Mouse (Mus musculus): ENCODE measurements around the gene Calhm6. TPM values are rescaled to one million over a fixed set of nuclear protein-coding genes. Genes with fewer than 3 reads are reported as not detected.

Gene Calhm6
- total and polyA plus RNA-seq, 3 experiments: 0.27 TPM; not detected in 2

GRCm38 (mm10) chr10:34090481-34090880 is 37.3 kb downstream of the Calhm6 start:
- no peaks in the 10 kb centered on the region for H3K27me3 ChIP-seq (ENCODE audit: insufficient read depth, low read length)
- ATAC-seq (ENCODE audit: extremely low read depth, insufficient number of reproducible peaks, low FRiP score, poor library complexity, severe bottlenecking): no peak

GRCm38 (mm10) chr10:34089517-34089916 is 38.3 kb downstream of the Calhm6 start:
- Histone ChIP-seq H3K36me3 (replicated peaks) (no peaks in the 10 kb centered on the region), H3K4me1 (ENCODE audit: insufficient read depth, low read depth, low read length) (no peaks in the 10 kb centered on the region), H3K9me3 (replicated peaks) (no peaks in the 10 kb centered on the region), H3K4me3 (ENCODE audit: low read depth, low read length) (no peak overlapping the region), H3K27me3 (ENCODE audit: insufficient read depth, low read length) (no peaks in the 10 kb centered on the region)
- no peak for DNase-seq (ENCODE audit: low spot score)
- no peak for ATAC-seq (ENCODE audit: extremely low read depth, insufficient number of reproducible peaks, low FRiP score, poor library complexity, severe bottlenecking)
- TF ChIP-seq POLR2AphosphoS5 (IDR thresholded peaks at IDR 0.05; ENCODE audit: insufficient replicate concordance, low read depth, low read length) (no peak), CTCF (IDR thresholded peaks at IDR 0.05; ENCODE audit: low read depth, low read length) (no peak), GATA2 (IDR thresholded peaks at IDR 0.05; ENCODE audit: borderline replicate concordance, low read depth, low read length) (no peak), TAL1 (conservative IDR thresholded peaks at IDR 0.05; ENCODE audit: low read depth, low read length) (no peak), GATA1 (IDR thresholded peaks at IDR 0.05; ENCODE audit: borderline replicate concordance, low read length) (no peak)

More at GRCm38 (mm10) chr10:34090481-34090880, 37.3 kb downstream of the Calhm6 start:
- no peak for DNase-seq (ENCODE audit: low spot score)
- TF ChIP-seq GATA2 (IDR thresholded peaks at IDR 0.05; ENCODE audit: borderline replicate concordance, low read depth, low read length) (no peak), TAL1 (conservative IDR thresholded peaks at IDR 0.05; ENCODE audit: low read depth, low read length) (no peak), POLR2AphosphoS5 (IDR thresholded peaks at IDR 0.05; ENCODE audit: insufficient replicate concordance, low read depth, low read length) (no peak)
- no peaks in the 10 kb centered on the region for H3K4me1 ChIP-seq (ENCODE audit: insufficient read depth, low read depth, low read length)
- H3K4me3 ChIP-seq (ENCODE audit: low read depth, low read length): no peak overlapping the region
- no peaks in the 10 kb centered on the region for H3K36me3 ChIP-seq (replicated peaks)
- no peaks in the 10 kb centered on the region for H3K9me3 ChIP-seq (replicated peaks)

GRCm38 (mm10) chr10:34088515-34088914 is 39.3 kb downstream of the Calhm6 start:
- no peaks in the 10 kb centered on the region for H3K4me1 ChIP-seq (ENCODE audit: insufficient read depth, low read depth, low read length)
- DNase-seq (ENCODE audit: low spot score) (no peak), ATAC-seq (ENCODE audit: extremely low read depth, insufficient number of reproducible peaks, low FRiP score, poor library complexity, severe bottlenecking) (no peak)
- H3K9me3 ChIP-seq (replicated peaks): no peaks in the 10 kb centered on the region
- TF ChIP-seq GATA2 (IDR thresholded peaks at IDR 0.05; ENCODE audit: borderline replicate concordance, low read depth, low read length) (no peak), TAL1 (conservative IDR thresholded peaks at IDR 0.05; ENCODE audit: low read depth, low read length) (no peak), POLR2AphosphoS5 (IDR thresholded peaks at IDR 0.05; ENCODE audit: insufficient replicate concordance, low read depth, low read length) (no peak), CTCF (IDR thresholded peaks at IDR 0.05; ENCODE audit: low read depth, low read length) (no peak), GATA1 (IDR thresholded peaks at IDR 0.05; ENCODE audit: borderline replicate concordance, low read length) (no peak)
- H3K4me3 ChIP-seq (ENCODE audit: low read depth, low read length): no peak overlapping the region
- no peaks in the 10 kb centered on the region for H3K27me3 ChIP-seq (ENCODE audit: insufficient read depth, low read length)
- H3K36me3 ChIP-seq (replicated peaks): no peaks in the 10 kb centered on the region

GRCm38 (mm10) chr10:34086514-34086913 is 41.3 kb downstream of the Calhm6 start:
- no peak for ATAC-seq (ENCODE audit: extremely low read depth, insufficient number of reproducible peaks, low FRiP score, poor library complexity, severe bottlenecking)
- Histone ChIP-seq H3K27me3 (ENCODE audit: insufficient read depth, low read length) (no peaks in the 10 kb centered on the region), H3K36me3 (replicated peaks) (no peaks in the 10 kb centered on the region), H3K9me3 (replicated peaks) (no peaks in the 10 kb centered on the region), H3K4me3 (ENCODE audit: low read depth, low read length) (no peak overlapping the region), H3K4me1 (ENCODE audit: insufficient read depth, low read depth, low read length) (no peaks in the 10 kb centered on the region)
- no peak for DNase-seq (ENCODE audit: low spot score)
- no peak for TF ChIP-seq POLR2AphosphoS5 (IDR thresholded peaks at IDR 0.05; ENCODE audit: insufficient replicate concordance, low read depth, low read length)

Other genes starting within 250 kb of the Calhm6 start
- gene Rsph4a, start 222.9 kb downstream of the Calhm6 start, total RNA-seq (2014; fragmentation: Nextera tagmentation): not detected in 2 replicates
- 0.06 and 0.11 TPM in 2 replicates for gene Rsph4a, start 222.9 kb downstream of the Calhm6 start, total RNA-seq (2017)
- not detected in 2 replicates for gene Rsph4a, start 222.9 kb downstream of the Calhm6 start, polyA plus RNA-seq (2012)
- 27.2 and 38.2 TPM in 2 replicates for gene Zup1, start 176.7 kb downstream of the Calhm6 start, total RNA-seq (2014; fragmentation: Nextera tagmentation)
- gene Zup1, start 176.7 kb downstream of the Calhm6 start, total RNA-seq (2017): 20.8 and 24.6 TPM in 2 replicates
- 0.81 and 1.6 TPM in 2 replicates for gene Zup1, start 176.7 kb downstream of the Calhm6 start, polyA plus RNA-seq (2012)
- 250 and 269 TPM in 2 replicates for gene Rwdd1, start 108.4 kb downstream of the Calhm6 start, total RNA-seq (2014; fragmentation: Nextera tagmentation)
- gene Rwdd1, start 108.4 kb downstream of the Calhm6 start, total RNA-seq (2017): 232 and 246 TPM in 2 replicates
- 57.2 and 67.7 TPM in 2 replicates for gene Rwdd1, start 108.4 kb downstream of the Calhm6 start, polyA plus RNA-seq (2012)
- gene Trappc3l, start 90.4 kb downstream of the Calhm6 start, total RNA-seq (2014; fragmentation: Nextera tagmentation): not detected in 2 replicates
- gene Trappc3l, start 90.4 kb downstream of the Calhm6 start, total RNA-seq (2017): not detected in 2 replicates
- not detected in 2 replicates for gene Trappc3l, start 90.4 kb downstream of the Calhm6 start, polyA plus RNA-seq (2012)
- not detected in 2 replicates for gene Calhm4, start 83.7 kb downstream of the Calhm6 start, total RNA-seq (2014; fragmentation: Nextera tagmentation)
- gene Calhm4, start 83.7 kb downstream of the Calhm6 start, total RNA-seq (2017): 0.06 and 0.11 TPM in 2 replicates
- gene Calhm4, start 83.7 kb downstream of the Calhm6 start, polyA plus RNA-seq (2012): not detected in 2 replicates
- gene Calhm5, start 31.5 kb downstream of the Calhm6 start, total RNA-seq (2014; fragmentation: Nextera tagmentation): not detected in 2 replicates
- under 0.01 and 0.05 TPM in 2 replicates for gene Calhm5, start 31.5 kb downstream of the Calhm6 start, total RNA-seq (2017)
- gene Calhm5, start 31.5 kb downstream of the Calhm6 start, polyA plus RNA-seq (2012): not detected in 2 replicates
- gene Dse, start 79.7 kb upstream of the Calhm6 start, total RNA-seq (2014; fragmentation: Nextera tagmentation): not detected in 2 replicates
- gene Dse, start 79.7 kb upstream of the Calhm6 start, total RNA-seq (2017): under 0.01 TPM in 1 of 2 replicates, not detected in the other
- gene Dse, start 79.7 kb upstream of the Calhm6 start, polyA plus RNA-seq (2012): not detected in 2 replicates
- 37.0 and 41.1 TPM in 2 replicates for gene Tspyl1, start 154.2 kb upstream of the Calhm6 start, total RNA-seq (2014; fragmentation: Nextera tagmentation)
- 40.9 and 43.5 TPM in 2 replicates for gene Tspyl1, start 154.2 kb upstream of the Calhm6 start, total RNA-seq (2017)
- gene Tspyl1, start 154.2 kb upstream of the Calhm6 start, polyA plus RNA-seq (2012): 19.6 and 20.6 TPM in 2 replicates
- gene Tspyl4, start 169.5 kb upstream of the Calhm6 start, total RNA-seq (2014; fragmentation: Nextera tagmentation): 0.53 and 0.60 TPM in 2 replicates
- gene Tspyl4, start 169.5 kb upstream of the Calhm6 start, total RNA-seq (2017): 0.82 and 1.5 TPM in 2 replicates
- gene Tspyl4, start 169.5 kb upstream of the Calhm6 start, polyA plus RNA-seq (2012): 0.14 TPM in 2 replicates